28 mouse cellular contexts compared by ENCODE assay signal in genomic region chr5:124575467-124575866, GRCm38 (mm10). TPM values are rescaled to one million over a fixed set of nuclear protein-coding genes. Genes with fewer than 3 reads are reported as not detected.
DNase-seq lines count a peak whose midpoint lies in the region; ATAC-seq and TF ChIP-seq lines count a peak whose summit lies in the region.
"Had no signal": no experiment of that assay in that cellular context is flagged by ENCODE, and none has a peak within 500 bp of the region (broad histone marks: within the 10 kb centered on the region; RNA-seq: fewer than 3 reads in every experiment).

No protein-coding gene starts in this region.

- H3K36me3 ChIP-seq in intestine, embryonic 15.5 days = peaks cover 46% of the 10 kb centered on the region
- peaks cover 61% of the 10 kb centered on the region for H3K36me3 ChIP-seq in intestine, postnatal 0 days (ENCODE audit: control insufficient read depth, insufficient read depth)
- H3K36me3 ChIP-seq in stomach, postnatal 0 days (ENCODE audit: control insufficient read depth, insufficient read depth, low read length) = peaks cover 35% of the 10 kb centered on the region

- H3K27me3 ChIP-seq in intestine, embryonic 15.5 days (replicated peaks) = no peaks in the 10 kb centered on the region
- H3K27me3 ChIP-seq in intestine, postnatal 0 days (replicated peaks; ENCODE audit: control insufficient read depth, insufficient read depth, low read length) = no peaks in the 10 kb centered on the region
- H3K27me3 ChIP-seq in stomach, postnatal 0 days (ENCODE audit: control insufficient read depth, insufficient read depth, low read length) = no peaks in the 10 kb centered on the region
- H3K27me3 ChIP-seq: CH12.LX; embryonic facial prominence, embryonic 13.5 days; embryonic facial prominence, embryonic 15.5 days; forebrain, embryonic 12.5 days; Patski had no signal

- TF ChIP-seq EP300 in stomach, postnatal 0 days (optimal IDR thresholded peaks at IDR 0.05) = no peak

- ATAC-seq in intestine, embryonic 15.5 days = 0 out of 2 replicates have a peak, but pooled peaks have one; percentile 5
- ATAC-seq in intestine, postnatal 0 days = peak; percentile 14; the same call in 1 of the 2 replicates
- peak; percentile 63 for ATAC-seq in stomach, postnatal 0 days (ENCODE audit: low FRiP score, low TSS enrichment)
- ATAC-seq: activated CD4-positive, CD25-positive, alpha-beta regulatory T cell, adult 4 months; CD4-positive, CD25-positive, alpha-beta regulatory T cell, adult 4 months; forebrain, embryonic 14.5 days; Patski had no signal

- H3K4me2 ChIP-seq in intestine, embryonic 15.5 days (replicated peaks) = no peak overlapping the region
- H3K4me2 ChIP-seq in intestine, postnatal 0 days (replicated peaks; ENCODE audit: low read depth) = no peak overlapping the region
- no peak overlapping the region for H3K4me2 ChIP-seq in stomach, postnatal 0 days (replicated peaks; ENCODE audit: low read depth)
- H3K4me2 ChIP-seq: embryonic facial prominence, embryonic 13.5 days; embryonic facial prominence, embryonic 15.5 days; forebrain, embryonic 12.5 days had no signal

- WGBS in intestine, embryonic 15.5 days = 61% methylated on average over 7 of the region's 7 CpGs
- 57% methylated on average over 7 of the region's 7 CpGs for WGBS in intestine, postnatal 0 days
- WGBS in stomach, postnatal 0 days = 66% methylated on average over 7 of the region's 7 CpGs

- no peaks in the 10 kb centered on the region for H3K9me3 ChIP-seq in intestine, embryonic 15.5 days
- no peaks in the 10 kb centered on the region for H3K9me3 ChIP-seq in intestine, postnatal 0 days (ENCODE audit: control insufficient read depth)
- H3K9me3 ChIP-seq in stomach, postnatal 0 days (ENCODE audit: control insufficient read depth, low read length) = no peaks in the 10 kb centered on the region
- H3K9me3 ChIP-seq: embryonic facial prominence, embryonic 13.5 days; embryonic facial prominence, embryonic 15.5 days; forebrain, embryonic 10.5 days; forebrain, embryonic 12.5 days; G1E had no signal

- H3K27ac ChIP-seq in intestine, embryonic 15.5 days = no peak overlapping the region
- no peak overlapping the region for H3K27ac ChIP-seq in intestine, postnatal 0 days (ENCODE audit: low read depth, low read length)
- peak overlapping the region; percentile 30; the same call in 1 of the 2 replicates for H3K27ac ChIP-seq in stomach, postnatal 0 days (replicated peaks)
- H3K27ac ChIP-seq: embryonic facial prominence, embryonic 13.5 days; embryonic facial prominence, embryonic 15.5 days; forebrain, embryonic 10.5 days; forebrain, embryonic 12.5 days had no signal

- intact Hi-C loops in heart, postnatal 10 days (cut with DNase I) = no loop called here

- no peak overlapping the region for H3K9ac ChIP-seq in intestine, embryonic 15.5 days
- H3K9ac ChIP-seq in intestine, postnatal 0 days (ENCODE audit: low read depth, low read length) = no peak overlapping the region
- H3K9ac ChIP-seq in stomach, postnatal 0 days (ENCODE audit: low read length) = no peak overlapping the region
- H3K9ac ChIP-seq: embryonic facial prominence, embryonic 13.5 days; embryonic facial prominence, embryonic 15.5 days; forebrain, embryonic 12.5 days had no signal

- no peak overlapping the region for H3K4me3 ChIP-seq in intestine, embryonic 15.5 days (replicated peaks)
- no peak overlapping the region for H3K4me3 ChIP-seq in intestine, postnatal 0 days (ENCODE audit: low read depth, low read length)
- H3K4me3 ChIP-seq in stomach, postnatal 0 days (ENCODE audit: low read depth, low read length) = no peak overlapping the region
- H3K4me3 ChIP-seq: embryonic facial prominence, embryonic 13.5 days; embryonic facial prominence, embryonic 15.5 days; erythroblast, embryonic 14.5 days; forebrain, embryonic 10.5 days; forebrain, embryonic 12.5 days had no signal

- no peak for TF ChIP-seq CTCF in intestine, postnatal 0 days (IDR thresholded peaks at IDR 0.05; ENCODE audit: low read depth)
- no peak for TF ChIP-seq CTCF in stomach, postnatal 0 days (IDR thresholded peaks at IDR 0.05; ENCODE audit: low read depth)

- H3K4me1 ChIP-seq in intestine, embryonic 15.5 days (replicated peaks) = peaks cover 15% of the 10 kb centered on the region
- 0 out of 2 replicates have a peak, but pooled peaks cover 3% of the 10 kb centered on the region for H3K4me1 ChIP-seq in intestine, postnatal 0 days (replicated peaks; ENCODE audit: control insufficient read depth, insufficient read depth, low read length)
- H3K4me1 ChIP-seq in stomach, postnatal 0 days (replicated peaks; ENCODE audit: control insufficient read depth, insufficient read depth) = peaks cover 7% of the 10 kb centered on the region; the same call in 1 of the 2 replicates

- peak; percentile 67 for DNase-seq in heart, adult 11 months
- DNase-seq in heart, postnatal 10 days = no peak
- DNase-seq in stomach, postnatal 0 days (ENCODE audit: low spot score) = peak; percentile 69
- DNase-seq in spleen, adult 18-20 months = no peak
- DNase-seq in kidney, adult 18-20 months = no peak
- DNase-seq: adrenal gland, adult 8-10 months; adrenal gland, postnatal 14 days; adrenal gland, postnatal 36 days; B cell, adult 2 months; cerebellum, adult 18-20 months; cerebellum, adult 8-10 months; cerebellum, adult 9-11 months; cerebellum, postnatal 14 days; cerebellum, postnatal 36 days; embryo, embryonic 11 days had no signal

RNA-seq across cellular contexts. Expression of gene Eif2b1, which starts 3.5 kb away (rescaled TPM):
- total RNA-seq in heart, postnatal 10 days (2021) = 10 to 100 TPM; 39.8 to 43.6 TPM
- polyA plus RNA-seq in intestine, embryonic 15.5 days (2015; fragmentation: Nextera tagmentation; extraction: Ambion mirVana) = 85.0 and 88.3 TPM in 2 replicates
- polyA plus RNA-seq in intestine, postnatal 0 days (2015; fragmentation: Nextera tagmentation; extraction: Ambion mirVana) = 37.3 and 39.0 TPM in 2 replicates
- polyA plus RNA-seq in stomach, postnatal 0 days (2015; fragmentation: Nextera tagmentation; extraction: Ambion mirVana) = 58.8 and 61.2 TPM in 2 replicates

RNA-seq across cellular contexts. Expression of gene Gtf2h3, which starts 3.5 kb away (rescaled TPM):
- 10 to 100 TPM; 19.0 to 23.5 TPM for total RNA-seq in heart, postnatal 10 days (2021)
- polyA plus RNA-seq in intestine, embryonic 15.5 days (2015; fragmentation: Nextera tagmentation; extraction: Ambion mirVana) = 50.6 and 57.6 TPM in 2 replicates
- 15.9 and 17.3 TPM in 2 replicates for polyA plus RNA-seq in intestine, postnatal 0 days (2015; fragmentation: Nextera tagmentation; extraction: Ambion mirVana)
- 24.9 and 27.6 TPM in 2 replicates for polyA plus RNA-seq in stomach, postnatal 0 days (2015; fragmentation: Nextera tagmentation; extraction: Ambion mirVana)

RNA-seq across cellular contexts. Expression of gene Ddx55, which starts 22.8 kb away (rescaled TPM):
- 1 to 10 TPM; 6.2 to 7.0 TPM for total RNA-seq in heart, postnatal 10 days (2021)
- 13.9 and 15.9 TPM in 2 replicates for polyA plus RNA-seq in intestine, embryonic 15.5 days (2015; fragmentation: Nextera tagmentation; extraction: Ambion mirVana)
- 6.3 and 10.0 TPM in 2 replicates for polyA plus RNA-seq in intestine, postnatal 0 days (2015; fragmentation: Nextera tagmentation; extraction: Ambion mirVana)
- polyA plus RNA-seq in stomach, postnatal 0 days (2015; fragmentation: Nextera tagmentation; extraction: Ambion mirVana) = 5.8 and 6.1 TPM in 2 replicates

RNA-seq across cellular contexts. Expression of gene Tmed2, which starts 35.0 kb away (rescaled TPM):
- 100 to 1,000 TPM; 201 to 206 TPM for total RNA-seq in heart, postnatal 10 days (2021)
- 642 and 660 TPM in 2 replicates for polyA plus RNA-seq in intestine, embryonic 15.5 days (2015; fragmentation: Nextera tagmentation; extraction: Ambion mirVana)
- polyA plus RNA-seq in intestine, postnatal 0 days (2015; fragmentation: Nextera tagmentation; extraction: Ambion mirVana) = 398 and 414 TPM in 2 replicates
- polyA plus RNA-seq in stomach, postnatal 0 days (2015; fragmentation: Nextera tagmentation; extraction: Ambion mirVana) = 544 and 572 TPM in 2 replicates

RNA-seq across cellular contexts. Expression of gene Rilpl1, which starts 44.3 kb away (rescaled TPM):
- total RNA-seq in heart, postnatal 10 days (2021) = 100 to 1,000 TPM; 111 to 115 TPM
- 10.3 and 11.9 TPM in 2 replicates for polyA plus RNA-seq in intestine, embryonic 15.5 days (2015; fragmentation: Nextera tagmentation; extraction: Ambion mirVana)
- polyA plus RNA-seq in intestine, postnatal 0 days (2015; fragmentation: Nextera tagmentation; extraction: Ambion mirVana) = 6.6 and 7.5 TPM in 2 replicates
- 9.0 and 9.3 TPM in 2 replicates for polyA plus RNA-seq in stomach, postnatal 0 days (2015; fragmentation: Nextera tagmentation; extraction: Ambion mirVana)

Comparison
In these comparisons a context has a peak if more than half of its experiments do, and no peak if none do; other contexts are left out.
1. DNase-seq: peak in heart, adult 11 months (single experiment) and stomach, postnatal 0 days (single experiment); none in heart, postnatal 10 days (0 of 2), spleen, adult 18-20 months (0 of 2) and kidney, adult 18-20 months (single experiment).
2. ATAC-seq: peak in every context shown above with its lines; median percentile 63 in stomach, postnatal 0 days; 14 in intestine, postnatal 0 days; 5 in intestine, embryonic 15.5 days.